Mouse (Mus musculus): ENCODE measurements at regions not wholly inside any gene's neighbourhood (a gene's known extent, or its start where the extent isn't known, plus 50 kb on each side); places are given as distances from the start of the nearest gene placed in this dataset.

DNA sequence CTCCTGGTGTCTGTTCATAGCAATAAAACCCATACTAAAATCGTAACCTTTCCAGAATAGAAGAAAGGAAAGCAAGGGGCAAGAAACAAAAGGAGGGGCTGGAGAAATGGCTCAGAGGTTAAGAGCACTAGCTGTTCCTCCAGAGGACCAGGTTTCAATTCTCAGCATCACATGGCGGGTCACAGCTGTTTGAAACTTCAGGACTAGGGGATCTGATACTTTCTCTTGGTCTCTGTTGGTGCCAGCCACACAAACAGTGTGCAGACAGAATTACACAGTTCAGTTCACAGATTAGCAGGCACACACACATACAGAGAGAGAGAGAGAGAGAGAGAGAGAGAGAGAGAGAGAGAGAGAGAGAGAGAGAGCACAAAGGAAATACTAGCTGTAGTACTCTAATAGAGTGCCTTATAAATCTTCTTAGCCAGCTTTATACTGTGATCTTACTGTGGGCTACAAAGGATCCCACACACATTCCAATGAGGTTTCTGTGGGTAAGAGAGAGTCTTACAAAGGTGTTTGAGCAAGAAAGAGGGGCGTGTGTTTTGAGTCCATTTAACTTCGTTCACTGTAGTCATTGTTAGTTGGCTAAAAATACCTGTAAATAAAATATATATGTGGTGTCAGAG lies 89.2 kb upstream of the Cops8 start:
- DNase-seq (ENCODE audit: low spot score): no peak
- H3K27ac ChIP-seq (replicated peaks; ENCODE audit: low read depth, low read length): no peak overlapping the region
- WGBS: 63% methylated on average over 4 of the region's 4 CpGs
- no peaks in the 10 kb centered on the region for H3K27me3 ChIP-seq (replicated peaks; ENCODE audit: control insufficient read depth, insufficient read depth, low read length)
- no peak overlapping the region for H3K9ac ChIP-seq (ENCODE audit: low read depth, low read length)
- H3K9me3 ChIP-seq (ENCODE audit: control insufficient read depth, low read length): no peaks in the 10 kb centered on the region
- peaks cover 14% of the 10 kb centered on the region for H3K4me1 ChIP-seq (ENCODE audit: control insufficient read depth, insufficient read depth, low read length)
- peak; percentile 65; the same call in 1 of the 2 replicates for ATAC-seq (ENCODE audit: low read depth)
- H3K4me3 ChIP-seq (ENCODE audit: low read depth, low read length): no peak overlapping the region
- no peak overlapping the region for H3K4me2 ChIP-seq (ENCODE audit: low read depth, low read length)
- H3K36me3 ChIP-seq (ENCODE audit: control insufficient read depth, insufficient read depth, low read length): no peaks in the 10 kb centered on the region

DNA sequence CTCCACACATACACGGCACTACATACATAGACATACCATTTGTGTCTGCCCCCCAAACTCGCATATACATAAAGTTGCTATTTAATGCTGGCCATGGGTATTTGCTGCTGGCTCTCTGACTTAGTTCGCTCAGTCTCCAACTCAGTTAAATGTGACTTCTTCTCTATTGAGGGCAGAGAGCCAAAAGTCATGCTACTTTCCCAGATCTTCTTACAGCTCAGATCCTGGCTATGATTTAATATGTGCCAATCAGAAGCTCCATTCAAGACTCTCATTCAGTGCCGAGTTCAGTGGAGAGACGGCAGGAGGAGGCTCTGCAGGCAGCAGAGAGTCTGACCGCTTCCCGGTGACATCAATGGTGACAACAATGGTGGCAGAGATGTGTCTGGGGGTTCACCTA lies 88.6 kb upstream of the Cops8 start:
- H3K27me3 ChIP-seq (replicated peaks; ENCODE audit: control insufficient read depth, insufficient read depth, low read length): no peaks in the 10 kb centered on the region
- peaks cover 18% of the 10 kb centered on the region for H3K4me1 ChIP-seq (ENCODE audit: control insufficient read depth, insufficient read depth, low read length)
- no peaks in the 10 kb centered on the region for H3K36me3 ChIP-seq (ENCODE audit: control insufficient read depth, insufficient read depth, low read length)
- DNase-seq (ENCODE audit: low spot score): peak; percentile 74
- no peak overlapping the region for H3K4me2 ChIP-seq (ENCODE audit: low read depth, low read length)
- H3K4me3 ChIP-seq (ENCODE audit: low read depth, low read length): no peak overlapping the region
- H3K27ac ChIP-seq (replicated peaks; ENCODE audit: low read depth, low read length): no peak overlapping the region
- no peaks in the 10 kb centered on the region for H3K9me3 ChIP-seq (ENCODE audit: control insufficient read depth, low read length)
- peak; percentile 16; the same call in 1 of the 2 replicates for ATAC-seq (ENCODE audit: low read depth)
- 66% methylated on average over 7 of the region's 7 CpGs for WGBS
- no peak overlapping the region for H3K9ac ChIP-seq (ENCODE audit: low read depth, low read length)

DNA sequence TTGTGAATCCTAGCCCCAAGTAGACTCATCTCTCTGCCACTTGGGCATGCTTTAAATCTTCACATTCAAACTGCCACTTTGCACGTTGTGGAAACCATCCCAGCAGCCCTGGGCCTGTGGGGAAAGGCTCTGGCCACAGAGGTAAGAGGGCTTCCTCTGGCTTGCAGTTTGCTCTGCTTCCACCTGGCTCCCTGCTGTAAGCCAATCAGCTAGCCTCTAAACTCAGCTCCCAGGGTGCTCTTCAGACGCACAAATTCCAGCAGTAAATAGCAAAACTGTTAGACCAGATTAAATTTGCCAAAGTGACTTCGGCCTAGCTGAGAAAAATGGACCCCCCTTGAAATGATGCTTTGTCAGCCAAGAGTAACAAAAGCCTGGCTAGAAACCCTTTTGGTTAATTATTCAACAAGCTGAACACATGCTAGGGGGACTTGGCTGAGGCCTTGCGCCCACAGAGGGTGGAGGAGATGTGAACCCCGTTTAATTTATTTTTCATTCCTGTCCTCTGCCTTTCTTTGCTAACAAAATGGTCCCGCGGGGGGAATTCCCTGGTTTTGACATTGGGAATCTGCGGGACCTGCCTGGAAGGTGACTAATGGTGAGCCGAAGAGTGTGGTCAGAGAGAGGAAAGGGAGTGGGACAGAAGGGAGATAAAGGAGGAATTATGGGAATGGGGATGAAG lies 84.1 kb upstream of the Cops8 start:
- no peaks in the 10 kb centered on the region for H3K27me3 ChIP-seq (replicated peaks; ENCODE audit: control insufficient read depth, insufficient read depth, low read length)
- 57% methylated on average over 9 of the region's 9 CpGs for WGBS
- peak overlapping the region; percentile 61 for H3K27ac ChIP-seq (replicated peaks; ENCODE audit: low read depth, low read length)
- H3K9ac ChIP-seq (ENCODE audit: low read depth, low read length): no peak overlapping the region
- ATAC-seq (ENCODE audit: low read depth): no peak
- H3K4me3 ChIP-seq (ENCODE audit: low read depth, low read length): no peak overlapping the region
- no peaks in the 10 kb centered on the region for H3K36me3 ChIP-seq (ENCODE audit: control insufficient read depth, insufficient read depth, low read length)
- H3K4me1 ChIP-seq (ENCODE audit: control insufficient read depth, insufficient read depth, low read length): peaks cover 31% of the 10 kb centered on the region
- DNase-seq (ENCODE audit: low spot score): peak; percentile 27
- no peaks in the 10 kb centered on the region for H3K9me3 ChIP-seq (ENCODE audit: control insufficient read depth, low read length)
- no peak overlapping the region for H3K4me2 ChIP-seq (ENCODE audit: low read depth, low read length)

DNA sequence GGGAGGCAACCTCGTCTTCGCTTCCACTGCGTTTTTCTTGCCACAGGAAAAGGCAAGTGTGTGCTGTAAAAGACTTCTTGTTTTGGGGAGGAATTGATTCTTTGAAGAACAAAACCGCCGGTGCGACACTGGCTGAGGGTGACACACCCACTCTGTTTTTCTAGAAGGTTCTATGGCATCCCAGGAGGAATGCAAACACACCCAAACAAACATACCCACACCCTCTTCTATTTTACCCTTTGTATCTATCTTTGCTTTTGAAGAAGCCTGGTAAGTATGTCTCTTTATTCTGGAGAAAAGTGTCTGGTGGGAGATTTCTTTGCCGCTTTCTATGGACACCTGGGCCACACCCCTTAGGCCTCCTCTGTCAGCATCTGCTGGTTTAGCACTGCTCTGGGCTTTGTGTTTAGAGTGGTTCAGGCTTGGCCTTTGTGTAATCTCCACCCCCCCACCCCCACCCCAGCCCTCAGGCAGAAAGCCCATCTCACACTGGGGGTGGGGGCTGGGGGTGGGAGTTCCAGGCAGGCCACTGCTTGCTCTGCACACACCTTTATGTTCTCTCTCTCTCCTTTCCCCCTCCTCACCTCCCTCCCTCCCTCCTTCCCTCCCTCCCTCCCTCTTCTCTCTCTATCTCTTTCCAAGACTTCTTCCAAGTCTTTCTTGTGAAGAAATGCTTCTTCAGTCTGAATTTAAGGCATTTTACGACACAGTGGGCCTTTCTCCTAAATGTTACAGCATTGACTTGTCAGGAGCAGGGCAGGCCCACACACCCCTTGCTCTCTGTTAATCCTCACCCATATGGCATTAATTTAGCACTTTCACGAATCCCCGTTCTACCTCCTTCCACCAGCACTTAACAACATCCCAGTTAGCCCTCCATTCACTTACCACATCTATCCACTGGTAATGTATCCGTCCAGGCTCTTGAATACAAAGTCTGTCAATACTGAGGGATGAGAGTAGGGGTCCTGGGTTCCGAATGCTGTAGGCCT lies 83.2 kb upstream of the Cops8 start:
- Histone ChIP-seq H3K9me3 (ENCODE audit: control insufficient read depth, low read length) (no peaks in the 10 kb centered on the region), H3K4me3 (ENCODE audit: low read depth, low read length) (no peak overlapping the region), H3K4me1 (ENCODE audit: control insufficient read depth, insufficient read depth, low read length) (peaks cover 24% of the 10 kb centered on the region), H3K27ac (replicated peaks; ENCODE audit: low read depth, low read length) (peak overlapping the region; percentile 61), H3K4me2 (ENCODE audit: low read depth, low read length) (no peak overlapping the region), H3K27me3 (replicated peaks; ENCODE audit: control insufficient read depth, insufficient read depth, low read length) (no peaks in the 10 kb centered on the region), H3K9ac (ENCODE audit: low read depth, low read length) (no peak overlapping the region), H3K36me3 (ENCODE audit: control insufficient read depth, insufficient read depth, low read length) (no peaks in the 10 kb centered on the region)
- DNase-seq (ENCODE audit: low spot score) (peak; percentile 54), ATAC-seq (ENCODE audit: low read depth) (peak; percentile 69)
- 49% methylated on average over 12 of the region's 12 CpGs for WGBS

DNA sequence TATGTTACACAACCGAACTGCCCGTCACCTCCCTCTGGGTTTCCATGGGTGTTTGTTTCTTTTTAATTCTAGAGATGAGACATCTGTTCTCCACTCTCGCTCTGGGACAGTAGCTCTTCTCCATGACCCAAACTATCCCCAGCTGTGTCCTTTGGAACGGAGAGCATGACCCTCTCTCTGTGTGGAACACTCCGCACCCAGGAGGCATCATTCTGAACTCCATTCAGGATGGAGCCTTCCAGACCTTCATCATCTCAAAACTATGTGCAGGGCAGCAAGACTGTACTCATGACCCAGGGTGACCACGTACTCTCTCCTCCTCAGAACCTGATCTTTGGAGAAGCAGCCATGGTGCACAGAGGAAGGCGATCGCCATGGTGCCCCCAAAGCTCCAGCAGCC lies 80.5 kb upstream of the Cops8 start:
- no peak overlapping the region for H3K9ac ChIP-seq (ENCODE audit: low read depth, low read length)
- no peak for ATAC-seq (ENCODE audit: low read depth)
- no peaks in the 10 kb centered on the region for H3K27me3 ChIP-seq (replicated peaks; ENCODE audit: control insufficient read depth, insufficient read depth, low read length)
- H3K27ac ChIP-seq (replicated peaks; ENCODE audit: low read depth, low read length): no peak overlapping the region
- no peaks in the 10 kb centered on the region for H3K36me3 ChIP-seq (ENCODE audit: control insufficient read depth, insufficient read depth, low read length)
- H3K4me2 ChIP-seq (ENCODE audit: low read depth, low read length): no peak overlapping the region
- no peaks in the 10 kb centered on the region for H3K9me3 ChIP-seq (ENCODE audit: control insufficient read depth, low read length)
- H3K4me1 ChIP-seq (ENCODE audit: control insufficient read depth, insufficient read depth, low read length): peaks cover 26% of the 10 kb centered on the region
- WGBS: 63% methylated on average over 8 of the region's 8 CpGs
- DNase-seq (ENCODE audit: low spot score): no peak
- no peak overlapping the region for H3K4me3 ChIP-seq (ENCODE audit: low read depth, low read length)

DNA sequence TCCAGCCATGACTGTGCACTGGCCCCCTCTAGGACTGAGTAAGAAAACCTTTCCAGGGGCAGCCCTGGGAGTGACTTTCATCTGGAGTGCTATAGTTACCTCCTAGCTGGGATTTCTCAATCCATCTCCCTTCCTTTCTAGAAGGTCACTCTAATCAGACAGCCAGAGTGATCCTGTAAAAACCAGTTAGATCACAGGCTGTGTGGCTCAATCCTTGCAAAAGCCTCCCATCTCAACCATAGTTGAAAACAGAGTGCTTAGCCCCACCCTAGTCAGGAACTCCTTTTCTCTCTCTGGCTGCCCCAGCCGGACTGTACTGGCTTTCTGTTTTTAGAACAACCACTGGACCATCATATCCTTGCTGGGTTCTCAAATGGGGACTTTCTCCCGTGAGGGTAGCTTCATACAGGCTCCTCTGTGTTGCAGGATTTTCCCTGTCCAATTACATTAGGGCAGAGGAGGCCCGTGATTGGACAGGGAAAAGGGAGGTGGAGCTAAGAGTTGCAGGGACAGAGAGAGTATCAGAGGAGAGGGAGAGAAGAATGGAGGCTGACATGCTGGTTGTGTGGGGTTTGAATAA lies 78.0 kb upstream of the Cops8 start:
- Histone ChIP-seq H3K4me1 (ENCODE audit: control insufficient read depth, insufficient read depth, low read length) (peaks cover 20% of the 10 kb centered on the region; the same call in 1 of the 2 replicates), H3K4me3 (ENCODE audit: low read depth, low read length) (no peak overlapping the region), H3K4me2 (ENCODE audit: low read depth, low read length) (no peak overlapping the region), H3K36me3 (ENCODE audit: control insufficient read depth, insufficient read depth, low read length) (no peaks in the 10 kb centered on the region), H3K9ac (ENCODE audit: low read depth, low read length) (no peak overlapping the region), H3K27me3 (replicated peaks; ENCODE audit: control insufficient read depth, insufficient read depth, low read length) (no peaks in the 10 kb centered on the region), H3K9me3 (ENCODE audit: control insufficient read depth, low read length) (no peaks in the 10 kb centered on the region), H3K27ac (replicated peaks; ENCODE audit: low read depth, low read length) (no peak overlapping the region)
- no peak for ATAC-seq (ENCODE audit: low read depth)
- no peak for DNase-seq (ENCODE audit: low spot score)
- whole genome bisulfite sequencing: 29% methylated on average over 3 of the region's 3 CpGs

DNA sequence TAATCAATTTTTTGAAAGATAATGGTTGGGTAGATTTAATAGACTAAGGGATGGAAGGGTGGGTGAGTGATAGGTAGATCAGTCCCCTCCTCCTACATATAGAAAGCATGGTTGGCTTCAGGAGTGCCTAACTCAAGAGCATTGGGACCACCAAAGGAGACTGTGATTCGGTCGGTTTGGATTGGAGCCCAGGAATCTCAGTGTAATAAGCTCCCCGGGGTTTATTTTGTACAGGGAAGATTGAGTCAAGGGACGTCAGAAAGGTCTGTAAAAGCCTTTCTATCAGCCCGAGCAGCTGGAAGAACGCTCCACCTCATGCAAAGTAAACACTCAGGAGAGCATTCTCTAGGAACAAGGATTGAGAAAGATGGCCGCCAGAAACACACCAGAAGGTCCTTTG lies 76.5 kb upstream of the Cops8 start:
- H3K27me3 ChIP-seq (replicated peaks; ENCODE audit: control insufficient read depth, insufficient read depth, low read length): no peaks in the 10 kb centered on the region
- WGBS: 70% methylated on average over 7 of the region's 7 CpGs
- no peaks in the 10 kb centered on the region for H3K9me3 ChIP-seq (ENCODE audit: control insufficient read depth, low read length)
- ATAC-seq (ENCODE audit: low read depth) (no peak), DNase-seq (ENCODE audit: low spot score) (peak; percentile 54)
- H3K9ac ChIP-seq (ENCODE audit: low read depth, low read length): no peak overlapping the region
- no peak overlapping the region for H3K4me3 ChIP-seq (ENCODE audit: low read depth, low read length)
- H3K4me1 ChIP-seq (ENCODE audit: control insufficient read depth, insufficient read depth, low read length): peaks cover 14% of the 10 kb centered on the region; the same call in 1 of the 2 replicates
- H3K4me2 ChIP-seq (ENCODE audit: low read depth, low read length): no peak overlapping the region
- H3K27ac ChIP-seq (replicated peaks; ENCODE audit: low read depth, low read length): no peak overlapping the region
- H3K36me3 ChIP-seq (ENCODE audit: control insufficient read depth, insufficient read depth, low read length): no peaks in the 10 kb centered on the region

- no peak overlapping the region; the same call in 1 of the 2 replicates for H3K27ac ChIP-seq (replicated peaks; ENCODE audit: low read depth, low read length)
- ATAC-seq (ENCODE audit: low read depth): peak; percentile 67
- 66% methylated on average over 11 of the region's 11 CpGs for WGBS
Observed at GRCm38 (mm10) chr1:90527947-90528717, 74.6 kb upstream of the Cops8 start.

More at GRCm38 (mm10) chr1:90527947-90528717, 74.6 kb upstream of the Cops8 start:
- peak; percentile 74 for DNase-seq (ENCODE audit: low spot score)
- Histone ChIP-seq H3K9me3 (ENCODE audit: control insufficient read depth, low read length) (no peaks in the 10 kb centered on the region), H3K4me1 (ENCODE audit: control insufficient read depth, insufficient read depth, low read length) (peaks cover 11% of the 10 kb centered on the region; the same call in 1 of the 2 replicates), H3K36me3 (ENCODE audit: control insufficient read depth, insufficient read depth, low read length) (no peaks in the 10 kb centered on the region), H3K27me3 (replicated peaks; ENCODE audit: control insufficient read depth, insufficient read depth, low read length) (no peaks in the 10 kb centered on the region), H3K4me3 (ENCODE audit: low read depth, low read length) (no peak overlapping the region), H3K9ac (ENCODE audit: low read depth, low read length) (no peak overlapping the region), H3K4me2 (ENCODE audit: low read depth, low read length) (no peak overlapping the region)

Measured in embryonic facial prominence, embryonic 14.5 days (tissue).